Mouse (Mus musculus): ENCODE measurements around the gene St8sia4.

- no peak for TF ChIP-seq POLR2A (IDR thresholded peaks at IDR 0.05; ENCODE audit: extremely low read depth, insufficient read depth, low read length)
- no peak for TF ChIP-seq CTCF (IDR thresholded peaks at IDR 0.05; ENCODE audit: low read depth, low read length)
These were observed 69.3 kb downstream of the St8sia4 start for GRCm38 (mm10) chr1:95598108-95598507.
